Mouse (Mus musculus) heart, embryonic 14.5 days (tissue): ENCODE measurements at regions not wholly inside any gene's neighbourhood (a gene's known extent, or its start where the extent isn't known, plus 50 kb on each side); places are given as distances from the start of the nearest gene placed in this dataset.
A peak's percentile ranks its signal among the peaks of the same experiment; 100 is the strongest.

ENCODE experiments used
- ATAC-seq: fragments of 200-750 bp; cut with Nextera tagmentation; 2 replicates; pipeline ENCODE4 v1.8.0; 2017; ENCODE audit warnings: low read depth, moderate TSS enrichment; ENCODE audit not compliant: insufficient number of reproducible peaks, insufficient read depth, low FRiP score
- H3K27ac ChIP-seq, 2 experiments: fragments of 200-500 bp in 1 of 2; fragments of 300-500 bp in 1 of 2; sonication (generic) in 1 of 2; replicated peaks in 1 of 2; 2 replicates each; pipeline ENCODE4 v1.5.1; 2012 to 2014; ENCODE audit warnings: low read depth in 2 of 2, low read length in 2 of 2, control low read depth in 1 of 2, mild to moderate bottlenecking in 1 of 2, mixed read lengths in 1 of 2; ENCODE audit not compliant: control insufficient read depth in 1 of 2, insufficient read depth in 1 of 2
- H3K27me3 ChIP-seq: fragments of 300-500 bp; sonication (generic); 2 replicates; pipeline ENCODE4 v1.6.1; 2014; ENCODE audit warnings: mild to moderate bottlenecking, low read length, control low read depth; ENCODE audit not compliant: control insufficient read depth, insufficient read depth
- H3K36me3 ChIP-seq: fragments of 300-500 bp; sonication (generic); 2 replicates; pipeline ENCODE4 v1.6.1; 2014; ENCODE audit warnings: mild to moderate bottlenecking, control low read depth, low read length, mixed read lengths; ENCODE audit not compliant: control insufficient read depth, insufficient read depth
- H3K4me1 ChIP-seq, 2 experiments: fragments of 200-500 bp in 1 of 2; fragments of 300-500 bp in 1 of 2; sonication (generic) in 1 of 2; 2 replicates each; pipeline ENCODE4 v1.6.1; 2012 to 2014; ENCODE audit warnings: low read length in 2 of 2, control low read depth in 1 of 2, mixed read lengths in 1 of 2; ENCODE audit not compliant: control insufficient read depth in 2 of 2, insufficient read depth in 2 of 2
- H3K4me2 ChIP-seq: fragments of 300-500 bp; sonication (generic); 2 replicates; pipeline ENCODE4 v1.6.1; 2014; ENCODE audit warnings: mild to moderate bottlenecking, low read length
- H3K4me3 ChIP-seq, 2 experiments: fragments of 200-500 bp in 1 of 2; fragments of 300-500 bp in 1 of 2; sonication (generic) in 1 of 2; 2 replicates each; pipeline ENCODE4 v1.5.1; 2012 to 2014; ENCODE audit warnings: low read length in 2 of 2, mild to moderate bottlenecking in 2 of 2, control low read depth in 1 of 2, low read depth in 1 of 2, moderate library complexity in 1 of 2; ENCODE audit not compliant: control insufficient read depth in 1 of 2, insufficient read depth in 1 of 2
- H3K9ac ChIP-seq: fragments of 300-500 bp; sonication (generic); 2 replicates; pipeline ENCODE4 v1.6.1; 2014; ENCODE audit warnings: mild to moderate bottlenecking, low read length
- H3K9me3 ChIP-seq: fragments of 300-500 bp; sonication (generic); 2 replicates; pipeline ENCODE4 v1.6.1; 2016; ENCODE audit warnings: low read length, control low read depth; ENCODE audit not compliant: control insufficient read depth
- WGBS: fragments of 180-500 bp; shearing (Covaris S2); extraction: QIAGEN DNeasy Blood & Tissue Kit; methylation state at CpG from one replicate; pipeline ENCODE4 v1.1.7; 2014; 5-methylcytosine and 5-hydroxymethylcytosine counted together

- no peaks in the 10 kb centered on the region for H3K36me3 ChIP-seq
- no peak overlapping the region for H3K4me3 ChIP-seq
- no peaks in the 10 kb centered on the region for H3K9me3 ChIP-seq
- WGBS: 33% methylated on average over 2 of the region's 2 CpGs
- no peaks in the 10 kb centered on the region for H3K27me3 ChIP-seq
- H3K4me1 ChIP-seq: peaks cover 11 to 24% of the 10 kb centered on the region in 2 experiments
- ATAC-seq: peak; percentile 47; the same call in 1 of the 2 replicates
- H3K9ac ChIP-seq: no peak overlapping the region
- H3K4me2 ChIP-seq: peak overlapping the region; percentile 44
- H3K27ac ChIP-seq: peak overlapping the region; percentile 68 to 94
Observed at GRCm38 (mm10) chr2:107227486-107227885, 63.0 kb upstream of the Kcna4 start.

- Histone ChIP-seq H3K9me3 (no peaks in the 10 kb centered on the region), H3K9ac (no peak overlapping the region), H3K27ac (peak overlapping the region; percentile 60 to 94), H3K4me3 (no peak overlapping the region), H3K4me2 (no peak overlapping the region), H3K4me1 (peaks cover 11 to 24% of the 10 kb centered on the region in 2 experiments), H3K27me3 (no peaks in the 10 kb centered on the region), H3K36me3 (no peaks in the 10 kb centered on the region)
- WGBS: 16% methylated on average over 1 of the region's 1 CpGs
- no peak for ATAC-seq
Observed at GRCm38 (mm10) chr2:107228287-107228686, 62.2 kb upstream of the Kcna4 start.

GRCm38 (mm10) chr2:107231680-107232079, 58.8 kb upstream of the Kcna4 start:
- Histone ChIP-seq H3K9me3 (no peaks in the 10 kb centered on the region), H3K36me3 (no peaks in the 10 kb centered on the region), H3K9ac (no peak overlapping the region), H3K4me3 (no peak overlapping the region), H3K27me3 (no peaks in the 10 kb centered on the region), H3K4me1 (peaks cover 9 to 15% of the 10 kb centered on the region in 2 experiments), H3K4me2 (no peak overlapping the region), H3K27ac (no peak overlapping the region)
- WGBS: 46% methylated on average over 2 of the region's 2 CpGs
- 0 out of 2 replicates have a peak, but pooled peaks have one; percentile 43 for ATAC-seq

GRCm38 (mm10) chr2:107232885-107233284, 57.6 kb upstream of the Kcna4 start:
- no peaks in the 10 kb centered on the region for H3K36me3 ChIP-seq
- no peak overlapping the region for H3K4me2 ChIP-seq
- ATAC-seq: no peak
- peaks cover 6 to 8% of the 10 kb centered on the region in 2 experiments for H3K4me1 ChIP-seq
- H3K27me3 ChIP-seq: no peaks in the 10 kb centered on the region
- H3K9ac ChIP-seq: no peak overlapping the region
- H3K27ac ChIP-seq: no peak overlapping the region
- 43% methylated on average over 2 of the region's 2 CpGs for WGBS
- no peak overlapping the region for H3K4me3 ChIP-seq
- no peaks in the 10 kb centered on the region for H3K9me3 ChIP-seq
